Mouse (Mus musculus): ENCODE measurements around the gene Tram2. TPM values are rescaled to one million over a fixed set of nuclear protein-coding genes. Genes with fewer than 3 reads are reported as not detected.
A peak's percentile ranks its signal among the peaks of the same experiment; 100 is the strongest.

Gene Tram2
- polyA plus RNA-seq (2012; rRNA removed), result 0.93 and 1.2 TPM in 2 replicates

GRCm38 (mm10) chr1:21079217-21079773, at the start of gene Tram2:
TSS of gene Tram2 (minus strand) at chr1:21079229.
- no peaks in the 10 kb centered on the region for H3K4me1 ChIP-seq (ENCODE audit: control insufficient read depth, insufficient read depth, low read length)
- H3K27ac ChIP-seq (ENCODE audit: insufficient read depth, low read length), result peak within 1 kb of the TSS; percentile 11; the same call in 1 of the 2 replicates
- H3K4me3 ChIP-seq (ENCODE audit: insufficient read depth, low read length), result peak within 1 kb of the TSS; percentile 60
- peak; percentile 51; the same call in 1 of the 2 replicates for TF ChIP-seq POLR2A (IDR thresholded peaks at IDR 0.05; ENCODE audit: extremely low read depth, insufficient read depth, low read length)
- no peak for TF ChIP-seq CTCF (IDR thresholded peaks at IDR 0.05; ENCODE audit: extremely low read depth, insufficient read depth, low read length)

- TF ChIP-seq CTCF (IDR thresholded peaks at IDR 0.05; ENCODE audit: extremely low read depth, insufficient read depth, low read length) (no peak), POLR2A (IDR thresholded peaks at IDR 0.05; ENCODE audit: extremely low read depth, insufficient read depth, low read length) (no peak)
- H3K4me1 ChIP-seq (ENCODE audit: control insufficient read depth, insufficient read depth, low read length), result no peaks in the 10 kb centered on the region
- no peak overlapping the region for H3K4me3 ChIP-seq (ENCODE audit: insufficient read depth, low read length)
- H3K27ac ChIP-seq (ENCODE audit: insufficient read depth, low read length), result no peak overlapping the region
These were observed 45.8 kb upstream of the Tram2 start for GRCm38 (mm10) chr1:21124713-21125336.

DNA sequence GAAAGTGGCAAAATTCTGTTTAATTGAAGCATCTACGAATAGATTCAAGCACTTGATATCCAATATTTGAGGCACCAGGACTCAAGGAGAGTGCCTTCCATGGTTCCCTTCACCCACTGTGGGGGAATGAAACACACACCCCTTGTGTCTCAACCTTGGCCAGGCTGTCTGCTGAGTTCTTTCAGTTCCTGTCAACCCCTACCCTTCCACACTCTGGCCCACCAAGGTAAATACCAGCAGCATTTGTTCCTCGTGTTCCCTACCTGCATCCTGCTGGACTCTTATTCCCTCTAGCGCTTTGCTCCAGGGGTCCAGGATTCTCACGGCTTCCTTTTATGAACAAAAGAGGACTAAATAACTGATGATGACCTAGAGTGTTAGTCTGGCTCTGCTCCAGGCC, 24.8 kb upstream of the Tram2 start:
- Histone ChIP-seq H3K4me3 (ENCODE audit: insufficient read depth, low read length) (no peak overlapping the region), H3K27ac (ENCODE audit: insufficient read depth, low read length) (no peak overlapping the region), H3K4me1 (ENCODE audit: control insufficient read depth, insufficient read depth, low read length) (no peaks in the 10 kb centered on the region)
- TF ChIP-seq POLR2A (IDR thresholded peaks at IDR 0.05; ENCODE audit: extremely low read depth, insufficient read depth, low read length) (no peak), CTCF (IDR thresholded peaks at IDR 0.05; ENCODE audit: extremely low read depth, insufficient read depth, low read length) (no peak)

- Histone ChIP-seq H3K4me3 (ENCODE audit: insufficient read depth, low read length) (no peak overlapping the region), H3K4me1 (ENCODE audit: control insufficient read depth, insufficient read depth, low read length) (no peaks in the 10 kb centered on the region)
- TF ChIP-seq POLR2A (IDR thresholded peaks at IDR 0.05; ENCODE audit: extremely low read depth, insufficient read depth, low read length), result no peak
- peak; percentile 67 for TF ChIP-seq CTCF (IDR thresholded peaks at IDR 0.05; ENCODE audit: extremely low read depth, insufficient read depth, low read length)
These were observed 22.4 kb upstream of the Tram2 start for GRCm38 (mm10) chr1:21101221-21102006.

GRCm38 (mm10) chr1:21100726-21101125, 21.7 kb upstream of the Tram2 start:
- no peak for TF ChIP-seq CTCF (IDR thresholded peaks at IDR 0.05; ENCODE audit: extremely low read depth, insufficient read depth, low read length)
- TF ChIP-seq POLR2A (IDR thresholded peaks at IDR 0.05; ENCODE audit: extremely low read depth, insufficient read depth, low read length), result no peak
- Histone ChIP-seq H3K27ac (ENCODE audit: insufficient read depth, low read length) (no peak overlapping the region), H3K4me1 (ENCODE audit: control insufficient read depth, insufficient read depth, low read length) (no peaks in the 10 kb centered on the region)

More at GRCm38 (mm10) chr1:21101221-21102006, 22.4 kb upstream of the Tram2 start:
- no peak overlapping the region for H3K27ac ChIP-seq (ENCODE audit: insufficient read depth, low read length)

GRCm38 (mm10) chr1:21097001-21097989, 18.3 kb upstream of the Tram2 start:
- no peak overlapping the region for H3K4me3 ChIP-seq (ENCODE audit: insufficient read depth, low read length)
- no peaks in the 10 kb centered on the region for H3K4me1 ChIP-seq (ENCODE audit: control insufficient read depth, insufficient read depth, low read length)
- TF ChIP-seq POLR2A (IDR thresholded peaks at IDR 0.05; ENCODE audit: extremely low read depth, insufficient read depth, low read length) (no peak), CTCF (IDR thresholded peaks at IDR 0.05; ENCODE audit: extremely low read depth, insufficient read depth, low read length) (no peak)
- no peak overlapping the region for H3K27ac ChIP-seq (ENCODE audit: insufficient read depth, low read length)

More at GRCm38 (mm10) chr1:21100726-21101125, 21.7 kb upstream of the Tram2 start:
- no peak overlapping the region for H3K4me3 ChIP-seq (ENCODE audit: insufficient read depth, low read length)

DNA sequence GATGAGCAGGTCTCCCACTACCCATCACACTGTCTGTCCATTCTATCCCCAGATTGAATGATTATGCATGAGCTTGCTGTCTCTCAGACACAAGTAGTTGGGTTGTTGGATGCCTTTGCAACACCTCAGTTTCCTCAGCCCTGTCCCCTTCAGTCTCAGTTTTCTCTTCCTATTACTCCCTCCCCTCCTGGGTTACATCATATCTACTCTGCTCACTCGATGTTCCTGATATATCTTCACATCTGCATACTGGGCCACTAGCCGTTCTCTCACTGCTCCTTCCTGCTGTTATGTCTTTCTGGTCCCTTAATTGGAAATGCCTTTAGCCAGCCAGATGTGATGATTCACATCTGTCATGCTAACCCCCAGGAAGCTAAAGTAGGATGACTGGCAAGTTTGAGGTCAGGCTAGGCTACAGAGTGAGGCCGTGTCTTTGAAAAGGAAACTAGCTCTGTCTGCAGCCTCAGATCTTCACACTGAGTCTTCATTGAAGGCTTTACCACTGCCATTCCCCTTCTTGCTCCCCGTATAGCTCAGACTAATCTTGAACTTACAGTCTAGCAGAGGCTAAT, 15.7 kb upstream of the Tram2 start:
- H3K4me3 ChIP-seq (ENCODE audit: insufficient read depth, low read length), result no peak overlapping the region
- no peaks in the 10 kb centered on the region for H3K4me1 ChIP-seq (ENCODE audit: control insufficient read depth, insufficient read depth, low read length)
- TF ChIP-seq CTCF (IDR thresholded peaks at IDR 0.05; ENCODE audit: extremely low read depth, insufficient read depth, low read length), result no peak
- TF ChIP-seq POLR2A (IDR thresholded peaks at IDR 0.05; ENCODE audit: extremely low read depth, insufficient read depth, low read length), result no peak
- no peak overlapping the region for H3K27ac ChIP-seq (ENCODE audit: insufficient read depth, low read length)

DNA sequence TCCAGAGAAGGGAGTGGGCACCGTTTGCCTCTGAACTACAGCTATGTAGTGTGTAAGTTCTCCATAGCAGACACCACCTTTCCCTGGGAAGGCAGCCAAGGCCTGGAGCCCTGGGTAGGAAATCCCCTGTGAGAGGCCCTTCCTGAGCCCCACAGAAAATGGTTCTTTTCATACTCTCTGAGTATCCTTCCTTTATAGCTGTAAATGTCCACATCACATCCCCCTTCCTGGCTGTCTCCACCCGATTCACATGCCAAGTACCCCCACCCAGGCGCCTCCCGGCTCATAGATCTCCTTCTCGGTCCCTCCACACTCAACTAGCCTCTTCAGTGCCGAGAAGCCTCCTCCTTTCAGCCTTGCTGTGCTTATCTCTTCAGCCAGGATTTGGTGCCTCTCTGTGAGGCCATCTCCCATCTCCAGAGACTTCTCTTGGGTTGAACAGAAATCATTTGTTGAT, 10.7 kb upstream of the Tram2 start:
- TF ChIP-seq POLR2A (IDR thresholded peaks at IDR 0.05; ENCODE audit: extremely low read depth, insufficient read depth, low read length) (no peak), CTCF (IDR thresholded peaks at IDR 0.05; ENCODE audit: extremely low read depth, insufficient read depth, low read length) (no peak)
- Histone ChIP-seq H3K4me1 (ENCODE audit: control insufficient read depth, insufficient read depth, low read length) (no peaks in the 10 kb centered on the region), H3K27ac (ENCODE audit: insufficient read depth, low read length) (no peak overlapping the region), H3K4me3 (ENCODE audit: insufficient read depth, low read length) (no peak overlapping the region)
